Mouse (Mus musculus) midbrain, embryonic 12.5 days (tissue): ENCODE data around the gene Mtfr1l. TPM values are rescaled to one million over a fixed set of nuclear protein-coding genes. Genes with fewer than 3 reads are reported as not detected.

Experiments used
- ATAC-seq: fragments of 200-750 bp; cut with Nextera tagmentation; 2 replicates; pipeline ENCODE4 v1.8.0; 2017; ENCODE audit warnings: low read depth, moderate TSS enrichment, moderate library complexity; ENCODE audit not compliant: low FRiP score
- H3K27ac ChIP-seq: fragments of 300-500 bp; sonication (generic); replicated peaks from 2 replicates; pipeline ENCODE4 v1.5.1; 2016; ENCODE audit warnings: mild to moderate bottlenecking
- H3K27me3 ChIP-seq: fragments of 300-500 bp; sonication (generic); 2 replicates; pipeline ENCODE4 v1.6.1; 2016; ENCODE audit warnings: mild to moderate bottlenecking
- H3K36me3 ChIP-seq: fragments of 300-500 bp; sonication (generic); 2 replicates; pipeline ENCODE4 v1.6.1; 2016
- H3K4me1 ChIP-seq: fragments of 300-500 bp; sonication (generic); 2 replicates; pipeline ENCODE4 v1.6.1; 2016
- H3K4me2 ChIP-seq: fragments of 300-500 bp; sonication (generic); replicated peaks from 2 replicates; pipeline ENCODE4 v1.6.1; 2016; ENCODE audit warnings: mild to moderate bottlenecking, moderate library complexity
- H3K4me3 ChIP-seq: fragments of 300-500 bp; sonication (generic); 2 replicates; pipeline ENCODE4 v1.5.1; 2016; ENCODE audit warnings: mild to moderate bottlenecking
- H3K9ac ChIP-seq: fragments of 300-500 bp; sonication (generic); replicated peaks from 2 replicates; pipeline ENCODE4 v1.6.1; 2016; ENCODE audit warnings: mild to moderate bottlenecking, moderate library complexity
- H3K9me3 ChIP-seq: fragments of 300-500 bp; sonication (generic); 2 replicates; pipeline ENCODE4 v1.6.1; 2016; ENCODE audit warnings: mild to moderate bottlenecking
- WGBS: fragments of 180-500 bp; shearing (Covaris S2); methylation state at CpG from one replicate; pipeline ENCODE4 v1.1.7; 2016; 5-methylcytosine and 5-hydroxymethylcytosine counted together
- polyA plus RNA-seq: library from polyadenylated mRNA; unstranded; fragments of >200 nt; fragmentation: Nextera tagmentation; extraction: Ambion mirVana; gene quantifications from 2 replicates; pipeline ENCODE4 v1.2.1, GENCODE M21; 2016

The Mtfr1l gene
- polyA plus RNA-seq: 127 and 133 TPM in 2 replicates

DNA sequence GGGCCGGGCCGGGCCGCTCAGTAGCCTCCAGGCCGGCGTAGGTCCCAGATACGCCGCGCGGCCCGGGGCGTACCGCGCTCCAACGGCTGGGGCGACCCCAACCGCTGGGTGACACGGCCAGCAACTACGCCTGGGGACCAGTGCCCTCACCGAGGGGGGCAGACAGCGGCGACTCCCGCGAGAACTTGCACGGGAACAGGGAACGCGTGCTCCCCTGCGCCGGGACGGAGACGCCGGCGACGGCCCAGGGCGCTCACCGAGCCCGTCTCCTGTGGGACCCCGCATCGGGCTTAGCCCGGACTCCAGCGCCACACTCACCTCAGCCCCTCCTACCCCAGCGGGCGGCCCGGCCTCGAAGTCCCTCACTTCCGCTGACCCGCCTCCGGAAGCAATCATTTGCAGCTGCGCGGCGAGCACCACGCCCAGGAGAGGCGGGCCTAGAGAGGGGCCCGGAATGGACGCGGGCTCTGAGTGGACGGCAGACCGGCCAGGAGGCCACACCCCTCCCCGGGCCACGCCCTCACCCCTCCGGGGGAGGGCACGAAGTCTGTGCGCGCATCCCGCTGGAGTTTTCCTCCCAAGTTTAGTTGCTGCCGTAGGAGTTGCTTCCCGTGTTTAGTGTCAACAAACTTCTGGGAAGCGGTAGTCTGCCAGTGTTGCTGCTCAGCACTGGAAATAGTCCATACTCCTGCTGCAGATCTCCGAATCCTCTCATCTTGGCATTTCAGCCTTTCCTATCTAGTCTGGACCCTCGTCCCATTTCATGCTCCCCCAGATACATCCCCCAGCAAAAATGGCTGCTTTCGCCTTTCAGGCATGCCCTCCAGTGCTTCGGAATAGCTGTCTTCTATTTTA lies at the start of gene Mtfr1l:
Gene Mtfr1l (minus strand): TSS at position 456 of the 855 bp plus-strand sequence.
- no peaks in the 10 kb centered on the region for H3K27me3 ChIP-seq

DNA sequence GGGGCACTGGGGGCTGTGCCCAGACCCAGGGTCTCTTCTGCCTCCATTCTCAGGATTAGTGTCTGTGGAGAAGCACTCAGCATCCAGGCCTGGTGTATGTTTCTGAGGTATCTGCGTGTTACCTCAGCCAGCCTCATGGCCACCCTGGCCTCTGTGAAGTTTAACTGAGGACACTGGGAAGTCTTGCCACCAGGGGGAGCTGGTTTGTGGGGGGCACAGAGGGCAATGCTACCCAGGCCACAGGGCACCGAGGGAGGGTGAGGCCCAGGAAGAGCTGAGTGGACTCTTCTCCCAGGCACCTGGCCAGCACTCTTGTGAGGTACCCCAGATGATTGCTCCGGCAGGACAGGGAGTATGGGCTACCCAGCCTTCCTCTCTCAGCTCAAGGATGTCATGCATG lies 48.3 kb upstream of the Mtfr1l start:
- Histone ChIP-seq H3K27me3 (no peaks in the 10 kb centered on the region), H3K9ac (no peak overlapping the region), H3K9me3 (no peaks in the 10 kb centered on the region), H3K27ac (no peak overlapping the region), H3K4me2 (no peak overlapping the region), H3K36me3 (no peaks in the 10 kb centered on the region), H3K4me3 (no peak overlapping the region), H3K4me1 (peaks cover 18% of the 10 kb centered on the region)
- 77% methylated on average over 3 of the region's 3 CpGs for WGBS
- no peak for ATAC-seq

More for the DNA sequence above, at the start of gene Mtfr1l:
- H3K9ac ChIP-seq: peak within 1 kb of the TSS; percentile 85
- peak within 1 kb of the TSS; percentile 97 for H3K4me2 ChIP-seq
- H3K4me3 ChIP-seq: peak within 1 kb of the TSS; percentile 83
- H3K27ac ChIP-seq: peak within 1 kb of the TSS; percentile 85
- peaks cover 17% of the 10 kb centered on the region for H3K4me1 ChIP-seq
- WGBS: under 1% methylated on average over 62 of the region's 71 CpGs
- H3K36me3 ChIP-seq: peaks cover 34% of the 10 kb centered on the region
- peak; percentile 98 for ATAC-seq
- H3K9me3 ChIP-seq: no peaks in the 10 kb centered on the region

DNA sequence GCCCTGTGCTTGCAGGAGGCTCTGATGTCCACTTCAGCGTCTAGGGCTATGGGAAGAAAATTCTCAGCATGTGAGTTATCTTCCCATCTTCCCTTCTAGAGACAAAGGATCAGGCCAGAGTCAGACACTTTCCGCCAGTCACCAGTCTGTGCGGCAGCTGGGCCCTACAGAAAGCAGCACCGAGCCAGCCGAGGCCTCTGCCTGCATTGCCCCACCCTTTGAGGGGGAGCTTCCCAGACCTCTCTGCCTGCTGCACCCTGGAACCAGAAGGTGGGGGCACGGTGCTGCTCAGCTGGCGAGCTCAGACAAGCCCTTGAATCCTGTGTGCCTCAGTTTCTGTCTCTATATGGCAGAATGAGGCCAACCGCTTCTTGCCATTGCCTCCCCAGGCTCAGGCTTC lies 46.2 kb upstream of the Mtfr1l start:
- no peak overlapping the region for H3K4me3 ChIP-seq
- H3K36me3 ChIP-seq: no peaks in the 10 kb centered on the region
- 55% methylated on average over 8 of the region's 8 CpGs for WGBS
- no peak overlapping the region for H3K27ac ChIP-seq
- ATAC-seq: no peak
- no peak overlapping the region for H3K9ac ChIP-seq
- H3K9me3 ChIP-seq: no peaks in the 10 kb centered on the region
- H3K4me1 ChIP-seq: peaks cover 19% of the 10 kb centered on the region
- no peaks in the 10 kb centered on the region for H3K27me3 ChIP-seq
- no peak overlapping the region for H3K4me2 ChIP-seq

DNA sequence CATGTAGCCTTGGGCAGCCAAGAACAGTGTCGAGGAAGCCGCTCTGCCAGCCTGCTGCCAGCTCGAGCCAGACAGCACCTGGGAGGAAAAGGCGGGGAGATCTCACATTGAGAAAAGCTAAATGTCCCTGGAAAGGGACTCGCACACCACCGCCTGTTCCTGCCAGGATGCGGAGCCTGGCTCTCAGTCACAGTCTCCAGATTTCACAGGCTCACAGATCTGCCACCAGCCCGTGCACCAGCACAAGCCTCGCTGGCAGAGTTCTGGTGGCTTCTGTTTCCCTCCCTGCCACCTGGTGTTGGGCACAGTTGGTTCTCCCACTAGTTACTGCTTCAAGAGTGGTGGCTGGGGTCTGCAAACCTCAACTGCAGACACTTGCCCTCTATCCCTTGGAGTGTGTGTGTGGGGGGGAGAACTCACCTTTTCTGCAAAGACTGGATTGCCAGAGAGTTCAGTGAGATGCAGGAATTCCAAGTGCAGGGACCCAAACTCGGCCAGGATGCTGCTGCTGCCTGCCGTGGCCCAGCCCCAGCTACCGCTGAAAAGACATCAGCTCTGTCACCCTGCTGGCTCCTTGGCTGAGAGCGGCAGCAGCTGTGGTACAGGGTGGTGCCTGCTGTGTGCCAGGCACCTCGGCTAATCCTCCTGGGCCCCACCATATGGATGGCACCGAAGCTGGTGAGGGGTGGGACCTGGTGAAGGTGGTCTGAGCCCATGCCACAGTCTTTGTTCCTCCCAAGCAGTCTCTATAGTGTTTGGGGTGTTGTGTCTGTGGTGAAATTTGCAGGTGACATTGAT lies 45.4 kb upstream of the Mtfr1l start:
- Histone ChIP-seq H3K36me3 (no peaks in the 10 kb centered on the region), H3K9ac (no peak overlapping the region), H3K4me2 (no peak overlapping the region), H3K4me3 (no peak overlapping the region), H3K27me3 (no peaks in the 10 kb centered on the region), H3K9me3 (no peaks in the 10 kb centered on the region), H3K27ac (no peak overlapping the region), H3K4me1 (peaks cover 19% of the 10 kb centered on the region)
- ATAC-seq: no peak
- WGBS: 77% methylated on average over 15 of the region's 15 CpGs

DNA sequence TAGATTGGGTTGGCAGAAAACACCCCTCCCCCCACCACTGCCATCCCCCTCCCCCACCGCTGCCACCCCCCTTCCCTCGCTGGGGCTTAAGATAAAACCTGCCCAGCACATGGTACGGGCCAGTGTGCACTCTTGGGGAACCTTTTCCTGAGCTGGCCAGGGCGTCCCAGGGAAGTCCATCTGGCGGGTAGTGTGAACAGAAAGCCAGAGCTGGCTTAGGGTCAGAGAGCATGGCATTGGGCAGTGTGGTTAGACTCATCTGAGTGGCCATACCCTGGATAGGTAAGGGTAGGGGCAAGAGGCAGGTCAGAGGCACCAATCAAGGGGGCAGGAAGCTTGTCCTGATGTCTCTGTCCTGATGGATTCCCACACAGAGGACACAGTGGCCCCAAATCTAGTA lies 44.4 kb upstream of the Mtfr1l start:
- WGBS: 21% methylated on average over 5 of the region's 5 CpGs
- ATAC-seq: no peak
- H3K27me3 ChIP-seq: no peaks in the 10 kb centered on the region
- H3K9ac ChIP-seq: no peak overlapping the region
- H3K4me1 ChIP-seq: peaks cover 19% of the 10 kb centered on the region
- H3K4me2 ChIP-seq: no peak overlapping the region
- no peak overlapping the region for H3K27ac ChIP-seq
- H3K36me3 ChIP-seq: no peaks in the 10 kb centered on the region
- H3K9me3 ChIP-seq: no peaks in the 10 kb centered on the region
- no peak overlapping the region for H3K4me3 ChIP-seq

DNA sequence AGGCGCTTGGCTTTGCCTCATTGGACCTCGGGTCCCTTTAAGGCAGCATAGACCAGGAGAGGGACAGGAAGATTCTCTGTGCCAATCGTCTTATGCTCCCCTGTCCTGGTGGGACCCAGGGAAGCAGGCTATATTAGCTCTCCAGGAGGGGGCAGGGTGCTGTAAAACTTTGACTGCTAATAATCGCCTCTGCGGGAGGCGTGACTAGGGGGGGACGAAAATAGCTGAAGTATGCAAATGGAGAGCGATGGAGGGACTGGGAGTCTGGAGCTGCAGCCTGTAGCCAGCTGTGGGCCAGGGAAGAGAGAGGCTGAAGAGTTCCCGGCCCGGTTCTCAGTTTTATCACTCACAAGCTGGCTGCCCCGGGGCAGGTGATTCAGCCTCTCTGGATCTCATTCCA lies 44.0 kb upstream of the Mtfr1l start:
- Histone ChIP-seq H3K9ac (no peak overlapping the region), H3K4me3 (no peak overlapping the region), H3K9me3 (no peaks in the 10 kb centered on the region), H3K4me2 (no peak overlapping the region), H3K36me3 (no peaks in the 10 kb centered on the region), H3K27ac (0 out of 2 replicates have a peak overlapping the region, but pooled peaks have one; percentile 7), H3K27me3 (no peaks in the 10 kb centered on the region), H3K4me1 (peaks cover 19% of the 10 kb centered on the region)
- 0 out of 2 replicates have a peak, but pooled peaks have one; percentile 12 for ATAC-seq
- 18% methylated on average over 11 of the region's 11 CpGs for WGBS

DNA sequence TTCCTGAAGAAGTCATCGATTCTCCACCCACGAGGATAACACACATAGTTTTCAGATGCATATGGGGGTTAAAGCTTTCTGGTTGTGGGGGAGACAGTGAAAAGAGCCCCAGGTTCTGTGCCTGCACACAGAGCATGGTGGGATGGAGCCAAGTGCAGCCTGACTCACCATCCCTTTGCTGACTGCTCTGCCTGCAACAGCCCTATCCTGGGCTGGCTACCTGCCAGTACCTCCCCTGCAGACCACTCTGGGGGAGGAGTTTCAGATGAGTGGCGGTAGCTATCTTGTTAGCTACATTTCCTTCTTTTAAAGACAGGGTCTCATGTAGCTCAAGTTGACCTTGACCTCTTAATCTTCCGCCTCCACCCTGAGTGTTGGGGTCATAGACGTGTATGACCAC lies 43.2 kb upstream of the Mtfr1l start:
- Histone ChIP-seq H3K4me2 (no peak overlapping the region), H3K4me1 (peaks cover 19% of the 10 kb centered on the region), H3K9ac (no peak overlapping the region), H3K36me3 (no peaks in the 10 kb centered on the region), H3K4me3 (no peak overlapping the region), H3K9me3 (no peaks in the 10 kb centered on the region), H3K27me3 (no peaks in the 10 kb centered on the region), H3K27ac (no peak overlapping the region)
- WGBS: 75% methylated on average over 5 of the region's 5 CpGs
- no peak for ATAC-seq

DNA sequence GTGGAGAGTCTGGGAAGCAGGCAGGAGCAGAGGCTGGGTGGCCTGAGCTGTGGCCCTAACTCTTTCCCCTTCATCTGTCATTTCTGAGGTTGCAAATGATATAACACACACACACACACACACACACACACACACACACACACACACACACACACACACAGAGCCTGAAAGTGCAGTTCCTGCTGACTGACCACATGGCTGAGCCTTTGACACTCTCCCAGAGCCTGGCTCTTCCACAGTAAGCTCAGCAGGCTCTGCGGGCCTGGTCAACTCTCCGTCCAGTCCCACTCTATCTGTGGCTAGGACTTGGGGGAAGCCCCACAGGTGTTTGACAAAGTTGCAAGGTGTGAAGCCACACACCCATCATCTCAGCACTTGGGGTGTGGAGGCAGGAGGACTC lies 42.1 kb upstream of the Mtfr1l start:
- H3K4me3 ChIP-seq: no peak overlapping the region
- 82% methylated on average over 2 of the region's 2 CpGs for WGBS
- H3K27ac ChIP-seq: no peak overlapping the region
- no peaks in the 10 kb centered on the region for H3K36me3 ChIP-seq
- H3K27me3 ChIP-seq: no peaks in the 10 kb centered on the region
- H3K4me2 ChIP-seq: no peak overlapping the region
- no peak for ATAC-seq
- H3K4me1 ChIP-seq: peaks cover 19% of the 10 kb centered on the region
- H3K9ac ChIP-seq: no peak overlapping the region
- H3K9me3 ChIP-seq: no peaks in the 10 kb centered on the region

DNA sequence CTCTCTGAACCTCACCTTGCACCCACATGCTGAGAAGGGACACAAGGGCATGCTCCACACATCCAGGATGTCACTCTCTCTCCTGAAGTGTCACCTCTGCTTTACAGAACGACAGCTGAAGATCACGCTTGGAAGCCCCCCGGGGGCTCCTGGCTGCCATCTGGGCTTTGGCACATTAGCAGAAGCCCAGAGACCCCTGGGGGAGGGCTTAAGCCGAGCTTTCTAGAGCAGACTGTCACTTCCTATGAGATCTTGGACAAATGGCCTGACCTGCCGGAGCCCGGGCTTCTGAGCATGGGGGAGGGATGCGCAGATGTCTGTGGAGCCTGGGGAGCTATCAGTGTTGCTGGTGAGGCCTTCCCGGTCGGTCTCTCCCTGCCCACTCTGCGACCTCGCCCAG lies 40.3 kb upstream of the Mtfr1l start:
- H3K9ac ChIP-seq: no peak overlapping the region
- H3K27ac ChIP-seq: 0 out of 2 replicates have a peak overlapping the region, but pooled peaks have one; percentile 15
- no peaks in the 10 kb centered on the region for H3K36me3 ChIP-seq
- 47% methylated on average over 11 of the region's 11 CpGs for WGBS
- H3K27me3 ChIP-seq: no peaks in the 10 kb centered on the region
- H3K4me3 ChIP-seq: no peak overlapping the region
- no peak for ATAC-seq
- no peak overlapping the region for H3K4me2 ChIP-seq
- H3K4me1 ChIP-seq: peaks cover 16% of the 10 kb centered on the region
- no peaks in the 10 kb centered on the region for H3K9me3 ChIP-seq

DNA sequence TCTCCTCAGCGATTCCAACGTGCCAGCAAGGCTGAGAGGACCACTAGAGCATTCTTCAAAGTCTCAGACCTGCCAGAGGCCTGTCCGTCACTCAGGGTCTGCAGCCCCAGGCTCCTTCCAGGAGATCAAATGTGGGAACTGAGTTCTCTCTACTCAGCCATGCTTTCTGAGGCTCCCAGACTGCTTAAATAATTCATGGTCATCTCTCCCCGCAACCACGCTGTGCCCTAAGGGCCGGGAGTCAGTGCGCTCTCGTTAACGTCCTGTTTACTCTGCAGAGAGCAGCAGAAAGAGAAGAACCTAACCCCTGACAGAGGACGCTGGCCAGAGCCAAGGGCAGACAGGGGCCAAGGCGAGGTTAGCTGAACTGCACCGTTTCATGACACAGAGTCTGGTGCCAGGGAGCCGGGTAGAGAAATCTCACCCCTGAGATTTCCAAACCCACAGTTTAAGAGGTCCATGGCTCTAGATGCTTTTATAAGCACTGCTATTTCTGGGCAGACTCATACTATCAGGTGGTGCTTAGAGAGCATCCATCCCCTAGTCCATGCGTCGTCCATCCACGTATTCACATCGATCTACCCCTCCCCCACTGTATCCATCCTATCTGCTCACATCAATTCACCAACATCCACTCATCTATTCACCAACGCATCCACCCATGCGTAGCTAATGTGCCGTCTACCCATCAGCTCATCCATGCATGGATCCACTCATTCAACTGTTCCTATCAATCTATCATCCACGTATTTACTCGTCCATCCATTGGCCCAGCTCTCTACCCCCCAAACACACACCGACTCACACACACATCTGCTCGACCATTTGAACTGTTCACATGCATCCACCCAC lies 37.5 kb upstream of the Mtfr1l start:
- H3K9ac ChIP-seq: no peak overlapping the region
- H3K4me1 ChIP-seq: peaks cover 3% of the 10 kb centered on the region
- no peak for ATAC-seq
- no peaks in the 10 kb centered on the region for H3K9me3 ChIP-seq
- WGBS: 83% methylated on average over 24 of the region's 24 CpGs
- H3K27ac ChIP-seq: no peak overlapping the region
- H3K4me3 ChIP-seq: no peak overlapping the region
- H3K36me3 ChIP-seq: no peaks in the 10 kb centered on the region
- H3K27me3 ChIP-seq: no peaks in the 10 kb centered on the region
- no peak overlapping the region for H3K4me2 ChIP-seq

DNA sequence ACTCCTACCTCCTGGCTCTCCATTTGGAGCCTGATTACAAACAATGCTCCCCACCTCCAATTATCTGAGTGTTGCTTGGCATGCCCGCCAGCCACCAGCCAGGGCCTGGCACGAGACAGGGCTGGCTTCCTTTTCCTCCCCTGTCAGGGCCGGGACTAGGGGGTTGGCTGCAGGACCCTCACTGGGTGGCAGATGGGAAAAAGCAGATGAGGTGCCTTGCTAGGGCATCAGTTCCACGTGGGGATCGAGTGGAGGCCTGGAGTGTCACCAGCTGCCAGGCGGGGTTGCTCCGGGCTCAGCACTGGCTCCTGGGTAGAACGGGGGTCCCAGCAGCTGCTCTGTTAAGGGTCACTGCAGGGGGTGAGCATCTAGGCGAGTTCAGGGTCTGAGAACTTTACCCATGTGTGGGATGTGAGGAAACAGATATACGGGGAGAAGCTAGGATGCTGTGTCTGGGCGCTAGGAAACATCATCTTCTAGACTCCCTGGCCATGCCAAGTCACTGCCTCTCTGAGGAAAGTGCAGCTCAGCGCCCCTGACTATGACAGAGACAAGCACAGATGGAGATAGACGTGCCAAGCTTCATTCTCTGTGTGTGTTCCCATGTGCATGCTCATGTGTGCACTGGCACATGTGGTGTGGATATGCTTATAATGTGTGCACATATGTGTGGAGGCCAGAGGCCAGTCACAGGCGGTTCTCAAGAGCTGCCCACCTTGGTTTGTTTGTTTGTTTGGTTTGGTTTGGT lies 35.7 kb upstream of the Mtfr1l start:
- 75% methylated on average over 14 of the region's 14 CpGs for WGBS

More for the DNA sequence above, 35.7 kb upstream of the Mtfr1l start:
- no peaks in the 10 kb centered on the region for H3K9me3 ChIP-seq
- H3K27me3 ChIP-seq: no peaks in the 10 kb centered on the region
- H3K9ac ChIP-seq: no peak overlapping the region
- no peak overlapping the region for H3K4me2 ChIP-seq
- H3K4me1 ChIP-seq: peaks cover 9% of the 10 kb centered on the region
- ATAC-seq: no peak
- no peak overlapping the region for H3K27ac ChIP-seq
- no peak overlapping the region for H3K4me3 ChIP-seq
- no peaks in the 10 kb centered on the region for H3K36me3 ChIP-seq
